Mouse (Mus musculus): ENCODE measurements around the gene Efcab14. TPM values are rescaled to one million over a fixed set of nuclear protein-coding genes. Genes with fewer than 3 reads are reported as not detected.
A peak's percentile ranks its signal among the peaks of the same experiment; 100 is the strongest.

Gene Efcab14
- 16.7 and 17.2 TPM in 2 replicates for total RNA-seq (2014; rRNA removed)
- 13.2 and 16.2 TPM in 2 replicates for polyA plus RNA-seq (2015; fragmentation: Nextera tagmentation; extraction: Ambion mirVana)

DNA sequence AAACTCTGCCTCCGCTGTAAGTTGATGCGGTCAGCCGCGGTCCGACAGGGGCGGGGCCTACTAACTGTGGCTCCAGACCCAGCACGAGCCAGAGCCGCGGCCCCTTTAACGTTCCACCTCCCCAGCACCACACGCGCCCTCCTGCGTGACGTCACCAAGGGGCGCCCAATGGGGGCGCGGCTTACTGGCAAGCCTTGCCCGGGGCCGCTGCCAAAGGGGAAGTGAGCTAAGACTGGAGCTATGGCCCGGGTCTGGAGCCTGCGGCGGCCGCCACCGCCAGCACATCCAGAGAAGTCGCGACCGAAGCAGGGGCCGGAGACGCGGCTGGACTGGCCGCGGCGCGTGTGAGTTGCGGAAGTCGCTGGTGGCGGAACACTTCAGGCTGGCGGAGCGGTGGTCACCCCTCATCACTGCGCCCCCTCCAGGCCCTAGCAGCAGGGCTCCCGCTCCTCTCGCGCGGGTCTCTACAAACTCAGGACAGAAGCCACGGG is at the start of gene Efcab14:
Gene Efcab14, plus strand, starts transcription at position 194 of the 491 bp plus-strand sequence.
- H3K4me3 ChIP-seq (ENCODE audit: low read depth, low read length): peak within 1 kb of the TSS; percentile 78
- H3K4me1 ChIP-seq (ENCODE audit: insufficient read depth, low read length): peaks cover 7% of the 10 kb centered on the region
- ATAC-seq (ENCODE audit: low FRiP score) (peak; percentile 99), DNase-seq (ENCODE audit: low spot score) (peak; percentile 98)
- 0% methylated on average over 44 of the region's 45 CpGs for WGBS
- H3K27ac ChIP-seq (ENCODE audit: low read depth, low read length): peak within 1 kb of the TSS; percentile 77
- no peaks in the 10 kb centered on the region for H3K27me3 ChIP-seq (ENCODE audit: insufficient read depth, low read length)
- no peaks in the 10 kb centered on the region for H3K9me3 ChIP-seq (ENCODE audit: low read length)
- H3K4me2 ChIP-seq (ENCODE audit: low read depth, low read length, poor library complexity, severe bottlenecking): peak within 1 kb of the TSS; percentile 76
- TF ChIP-seq CTCF (IDR thresholded peaks at IDR 0.05): peak; percentile 64
- peaks cover 17% of the 10 kb centered on the region for H3K36me3 ChIP-seq (ENCODE audit: insufficient read depth, low read length)
- peak within 1 kb of the TSS; percentile 74 for H3K9ac ChIP-seq (replicated peaks; ENCODE audit: low read length, poor library complexity, severe bottlenecking)

DNA sequence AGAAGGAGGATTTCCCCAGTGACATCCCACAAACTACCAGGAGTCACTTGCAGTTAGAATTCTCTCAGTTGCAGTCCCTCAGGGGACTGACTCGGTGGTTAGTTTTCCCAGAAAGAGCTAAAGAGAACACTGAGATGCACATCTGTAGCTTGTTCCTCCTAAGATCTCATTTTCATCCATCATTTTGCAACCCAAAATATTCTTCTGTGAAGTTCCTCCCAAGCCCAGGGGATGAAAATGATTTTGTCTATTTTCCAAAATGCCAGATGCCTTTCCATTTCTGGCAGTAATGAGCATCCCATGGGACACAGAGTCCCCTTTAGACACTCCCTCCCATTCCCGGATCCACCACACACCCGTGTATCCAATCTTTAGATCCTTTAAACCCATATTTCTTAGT is 36.1 kb upstream of the Efcab14 start:
- Histone ChIP-seq H3K9ac (replicated peaks; ENCODE audit: low read length, poor library complexity, severe bottlenecking) (no peak overlapping the region), H3K27ac (ENCODE audit: low read depth, low read length) (no peak overlapping the region), H3K27me3 (ENCODE audit: insufficient read depth, low read length) (no peaks in the 10 kb centered on the region), H3K4me1 (ENCODE audit: insufficient read depth, low read length) (no peaks in the 10 kb centered on the region), H3K4me2 (ENCODE audit: low read depth, low read length, poor library complexity, severe bottlenecking) (no peak overlapping the region), H3K4me3 (ENCODE audit: low read depth, low read length) (no peak overlapping the region), H3K36me3 (ENCODE audit: insufficient read depth, low read length) (no peaks in the 10 kb centered on the region), H3K9me3 (ENCODE audit: low read length) (no peaks in the 10 kb centered on the region)
- ATAC-seq (ENCODE audit: low FRiP score) (no peak), DNase-seq (ENCODE audit: low spot score) (no peak)
- 82% methylated on average over 3 of the region's 3 CpGs for WGBS
- no peak for TF ChIP-seq CTCF (IDR thresholded peaks at IDR 0.05)

DNA sequence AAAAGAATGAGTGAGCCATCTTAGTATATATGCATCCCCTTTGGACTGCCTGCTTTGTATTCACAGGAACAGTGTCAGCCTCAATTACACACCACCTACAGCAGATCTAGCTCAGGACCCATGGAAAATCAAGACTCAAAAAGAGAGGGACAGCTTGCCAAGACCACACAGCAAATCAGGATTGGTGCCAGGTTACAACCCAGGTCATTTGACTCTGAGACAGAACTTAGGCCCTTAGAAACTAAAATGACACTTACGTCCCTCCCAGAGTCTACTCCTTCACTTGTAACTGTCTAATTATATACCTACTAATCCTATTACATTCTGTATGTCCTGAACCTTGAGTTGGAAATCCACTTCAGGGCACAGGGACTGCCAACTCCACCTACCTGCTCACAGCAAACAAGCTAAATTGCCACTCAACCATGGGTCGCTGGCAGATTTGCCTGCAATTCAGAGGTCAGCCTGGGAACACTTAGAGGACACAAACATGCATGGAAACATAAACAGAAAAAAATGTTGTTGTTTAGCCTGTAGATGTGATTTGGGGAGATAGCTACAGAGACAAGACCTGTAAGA is 33.5 kb upstream of the Efcab14 start:
- 82% methylated on average over 2 of the region's 2 CpGs for WGBS

DNA sequence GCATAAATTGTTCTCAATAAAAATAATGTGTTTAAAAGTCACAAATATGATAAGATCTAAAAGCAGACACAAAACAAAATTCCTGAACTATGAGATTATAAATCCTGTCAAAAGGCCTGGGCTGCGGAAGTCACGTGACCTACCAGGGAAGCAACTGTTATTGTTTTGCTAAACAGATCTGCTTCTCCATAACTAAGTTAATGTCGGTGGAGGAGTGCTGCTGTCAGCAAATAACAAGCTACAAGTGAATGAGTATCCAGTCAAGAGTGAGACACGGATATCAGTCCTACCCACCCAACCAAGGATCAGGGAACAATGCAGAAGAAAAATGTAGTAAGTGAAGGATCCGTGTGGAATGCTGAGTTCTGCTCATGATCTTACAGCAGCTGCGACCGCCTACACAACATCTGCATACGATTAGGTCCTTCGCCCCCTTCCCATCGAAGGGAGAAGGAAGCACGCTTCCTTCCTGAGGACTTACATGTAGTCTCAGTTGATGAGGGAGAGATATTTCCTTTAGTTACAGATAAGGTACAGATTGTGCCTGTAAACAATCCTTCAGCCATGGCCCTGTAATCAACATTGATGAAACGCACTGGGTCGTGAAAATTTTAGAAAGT is 28.5 kb upstream of the Efcab14 start:
- no peaks in the 10 kb centered on the region for H3K9me3 ChIP-seq (ENCODE audit: low read length)
- H3K27me3 ChIP-seq (ENCODE audit: insufficient read depth, low read length): no peaks in the 10 kb centered on the region
- TF ChIP-seq CTCF (IDR thresholded peaks at IDR 0.05): no peak
- WGBS: 72% methylated on average over 13 of the region's 13 CpGs
- H3K36me3 ChIP-seq (ENCODE audit: insufficient read depth, low read length): no peaks in the 10 kb centered on the region
- H3K27ac ChIP-seq (ENCODE audit: low read depth, low read length): no peak overlapping the region
- no peak overlapping the region for H3K4me3 ChIP-seq (ENCODE audit: low read depth, low read length)
- no peaks in the 10 kb centered on the region for H3K4me1 ChIP-seq (ENCODE audit: insufficient read depth, low read length)
- DNase-seq (ENCODE audit: low spot score) (no peak), ATAC-seq (ENCODE audit: low FRiP score) (no peak)
- no peak overlapping the region for H3K4me2 ChIP-seq (ENCODE audit: low read depth, low read length, poor library complexity, severe bottlenecking)
- no peak overlapping the region for H3K9ac ChIP-seq (replicated peaks; ENCODE audit: low read length, poor library complexity, severe bottlenecking)

More for the DNA sequence above, 33.5 kb upstream of the Efcab14 start:
- Histone ChIP-seq H3K4me2 (ENCODE audit: low read depth, low read length, poor library complexity, severe bottlenecking) (no peak overlapping the region), H3K27ac (ENCODE audit: low read depth, low read length) (no peak overlapping the region), H3K9ac (replicated peaks; ENCODE audit: low read length, poor library complexity, severe bottlenecking) (no peak overlapping the region), H3K4me3 (ENCODE audit: low read depth, low read length) (no peak overlapping the region), H3K9me3 (ENCODE audit: low read length) (no peaks in the 10 kb centered on the region), H3K4me1 (ENCODE audit: insufficient read depth, low read length) (no peaks in the 10 kb centered on the region), H3K27me3 (ENCODE audit: insufficient read depth, low read length) (no peaks in the 10 kb centered on the region), H3K36me3 (ENCODE audit: insufficient read depth, low read length) (no peaks in the 10 kb centered on the region)
- TF ChIP-seq CTCF (IDR thresholded peaks at IDR 0.05): no peak
- DNase-seq (ENCODE audit: low spot score): no peak
- ATAC-seq (ENCODE audit: low FRiP score): no peak

DNA sequence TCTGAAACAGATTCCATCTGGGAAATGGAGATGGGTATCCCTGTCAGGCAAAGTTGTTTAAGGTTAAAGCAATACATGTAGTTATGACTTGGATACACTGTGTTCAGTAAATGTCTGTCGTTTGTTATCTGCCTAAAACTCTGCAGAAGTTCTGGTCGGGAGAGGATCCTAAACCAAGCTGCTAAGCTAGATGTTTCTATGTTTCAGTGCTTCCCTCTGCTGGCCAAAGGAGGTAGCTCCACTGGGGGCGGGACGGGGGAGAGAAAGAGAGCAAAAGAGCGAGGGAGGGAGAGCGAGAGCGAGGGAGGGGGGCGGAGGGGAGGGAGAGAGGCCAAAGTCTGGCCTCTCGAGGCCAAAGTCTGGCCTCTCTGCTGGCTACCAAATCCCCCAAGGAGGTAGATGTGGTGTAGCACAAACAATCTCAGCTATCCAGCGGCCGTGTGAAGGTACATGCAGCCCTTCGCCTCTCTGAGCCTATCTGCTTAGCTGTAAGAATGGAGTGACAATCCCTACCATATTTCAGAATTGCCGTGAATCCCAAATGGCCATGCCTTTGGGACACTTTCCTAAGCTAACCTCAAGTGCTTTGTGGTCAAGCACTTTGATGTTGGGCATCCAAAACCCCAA is 27.6 kb upstream of the Efcab14 start:
- no peak overlapping the region for H3K27ac ChIP-seq (ENCODE audit: low read depth, low read length)
- no peaks in the 10 kb centered on the region for H3K36me3 ChIP-seq (ENCODE audit: insufficient read depth, low read length)
- H3K4me2 ChIP-seq (ENCODE audit: low read depth, low read length, poor library complexity, severe bottlenecking): peak overlapping the region; percentile 37
- H3K4me1 ChIP-seq (ENCODE audit: insufficient read depth, low read length): no peaks in the 10 kb centered on the region
- peak; percentile 88 for ATAC-seq (ENCODE audit: low FRiP score)
- H3K9ac ChIP-seq (replicated peaks; ENCODE audit: low read length, poor library complexity, severe bottlenecking): no peak overlapping the region
- 15% methylated on average over 9 of the region's 13 CpGs for WGBS
- peak; percentile 88 for TF ChIP-seq CTCF (IDR thresholded peaks at IDR 0.05)
- H3K27me3 ChIP-seq (ENCODE audit: insufficient read depth, low read length): no peaks in the 10 kb centered on the region
- DNase-seq (ENCODE audit: low spot score): peak; percentile 80
- H3K9me3 ChIP-seq (ENCODE audit: low read length): no peaks in the 10 kb centered on the region
- peak overlapping the region; percentile 12; the same call in 1 of the 2 replicates for H3K4me3 ChIP-seq (ENCODE audit: low read depth, low read length)

GRCm38 (mm10) chr4:115728721-115729120 is 8.8 kb upstream of the Efcab14 start:
- Histone ChIP-seq H3K27ac (ENCODE audit: low read depth, low read length) (no peak overlapping the region), H3K9me3 (ENCODE audit: low read length) (no peaks in the 10 kb centered on the region), H3K4me1 (ENCODE audit: insufficient read depth, low read length) (no peaks in the 10 kb centered on the region), H3K9ac (replicated peaks; ENCODE audit: low read length, poor library complexity, severe bottlenecking) (no peak overlapping the region), H3K27me3 (ENCODE audit: insufficient read depth, low read length) (peaks cover 3% of the 10 kb centered on the region; the same call in 1 of the 2 replicates), H3K4me3 (ENCODE audit: low read depth, low read length) (no peak overlapping the region), H3K4me2 (ENCODE audit: low read depth, low read length, poor library complexity, severe bottlenecking) (no peak overlapping the region), H3K36me3 (ENCODE audit: insufficient read depth, low read length) (no peaks in the 10 kb centered on the region)
- no peak for ATAC-seq (ENCODE audit: low FRiP score)
- DNase-seq (ENCODE audit: low spot score): peak; percentile 31
- TF ChIP-seq CTCF (IDR thresholded peaks at IDR 0.05): no peak
- 23% methylated on average over 5 of the region's 5 CpGs for WGBS

All from midbrain, postnatal 0 days (tissue).